Mouse (Mus musculus) myocyte (in vitro differentiated cells): ENCODE measurements around the gene Zc3h7b. TPM values are rescaled to one million over a fixed set of nuclear protein-coding genes. Genes with fewer than 3 reads are reported as not detected.

Experiments
- H3K27me3 ChIP-seq: one replicate; pipeline ENCODE4 v1.6.1; 2011; ENCODE audit not compliant: control insufficient read depth, insufficient read depth, insufficient read length
- H3K36me3 ChIP-seq: one replicate; pipeline ENCODE4 v1.6.1; 2011; ENCODE audit not compliant: control insufficient read depth, insufficient read depth
- H3K4me2 ChIP-seq: one replicate; pipeline ENCODE4 v1.6.1; 2011; ENCODE audit warnings: low read depth, control low read depth
- H3K4me3 ChIP-seq: one replicate; pipeline ENCODE4 v1.5.1; 2011; ENCODE audit warnings: mild to moderate bottlenecking, control low read depth, moderate library complexity
- H3K79me2 ChIP-seq: one replicate; pipeline ENCODE4 v1.6.1; 2011; ENCODE audit not compliant: control insufficient read depth, insufficient read depth
- H3ac ChIP-seq: one replicate; pipeline ENCODE4 v1.6.1; 2011; ENCODE audit not compliant: control insufficient read depth, insufficient read length
- CEBPB ChIP-seq: IDR thresholded peaks from 2 replicates; pipeline ENCODE4 v1.6.1; 2011; ENCODE audit warnings: mild to moderate bottlenecking, moderate library complexity; ENCODE audit not compliant: poor library complexity, insufficient read depth, severe bottlenecking
- E2F4 ChIP-seq: IDR thresholded peaks from one replicate; pipeline ENCODE4 v1.6.1; 2011; ENCODE audit warnings: mild to moderate bottlenecking, control low read depth, moderate library complexity; ENCODE audit not compliant: insufficient read depth
- MAX ChIP-seq: IDR thresholded peaks from one replicate; pipeline ENCODE4 v1.6.1; 2011; ENCODE audit warnings: low read depth, mild to moderate bottlenecking, control low read depth
- MYOD1 ChIP-seq, 3 experiments: IDR thresholded peaks; one replicate each; pipeline ENCODE4 v1.6.1; 2011; ENCODE audit warnings: control low read depth in 2 of 3, low read depth in 2 of 3, mild to moderate bottlenecking in 2 of 3, moderate library complexity in 1 of 3; ENCODE audit not compliant: insufficient read length in 2 of 3, control insufficient read depth in 1 of 3
- MYOG ChIP-seq, 3 experiments: IDR thresholded peaks; one replicate each; pipeline ENCODE4 v1.6.1; 2011; ENCODE audit warnings: control low read depth in 2 of 3, low read depth in 2 of 3, mild to moderate bottlenecking in 2 of 3; ENCODE audit not compliant: insufficient read length in 2 of 3, control insufficient read depth in 1 of 3, insufficient read depth in 1 of 3
- POLR2A ChIP-seq: IDR thresholded peaks from one replicate; pipeline ENCODE4 v1.6.1; 2011; ENCODE audit warnings: low read depth, mild to moderate bottlenecking, control low read depth, moderate library complexity; ENCODE audit not compliant: insufficient read length
- POLR2AphosphoS2 ChIP-seq: IDR thresholded peaks from one replicate; pipeline ENCODE4 v1.6.1; 2011; ENCODE audit warnings: low read depth, control low read depth; ENCODE audit not compliant: insufficient read length
- REST ChIP-seq: IDR thresholded peaks from one replicate; pipeline ENCODE4 v1.6.1; 2011; ENCODE audit warnings: mild to moderate bottlenecking, control low read depth, moderate library complexity; ENCODE audit not compliant: insufficient read depth, insufficient read length
- SRF ChIP-seq: IDR thresholded peaks from one replicate; pipeline ENCODE4 v1.6.1; 2011; ENCODE audit warnings: low read depth; ENCODE audit not compliant: control insufficient read depth, insufficient read length
- TCF12 ChIP-seq: IDR thresholded peaks from one replicate; pipeline ENCODE4 v1.6.1; 2011; ENCODE audit warnings: mild to moderate bottlenecking, control low read depth; ENCODE audit not compliant: poor library complexity, insufficient read depth, severe bottlenecking
- TCF3 ChIP-seq: IDR thresholded peaks from one replicate; pipeline ENCODE4 v1.6.1; 2011; ENCODE audit warnings: low read depth, control low read depth; ENCODE audit not compliant: insufficient read length
- USF1 ChIP-seq: IDR thresholded peaks from one replicate; pipeline ENCODE4 v1.6.1; 2011; ENCODE audit warnings: low read depth, mild to moderate bottlenecking, control low read depth, moderate library complexity
- polyA plus RNA-seq: library from polyadenylated mRNA; unstranded; fragments of >200 nt; fragmentation: generic; extraction: Trizol; gene quantifications from one replicate; pipeline ENCODE4 v1.2.1, GENCODE M21; 2012; ENCODE audit warnings: missing spikeins

Zc3h7b gene
- polyA plus RNA-seq, 1 experiment, result 45.9 TPM

GRCm38 (mm10) chr15:81834171-81834841 is 89.4 kb downstream of the Zc3h7b start:
- no peak for TF ChIP-seq TCF12
- no peak for TF ChIP-seq POLR2A
- no peak for TF ChIP-seq CEBPB
- no peak for TF ChIP-seq SRF
- no peak for TF ChIP-seq MAX
- TF ChIP-seq REST, result no peak
- no peak for TF ChIP-seq MYOD1 (IDR thresholded peaks at IDR 0.05; ENCODE audit: control insufficient read depth in 1 of 3, insufficient read length in 2 of 3, low read depth in 2 of 3)

GRCm38 (mm10) chr15:81835007-81835880 is 90.4 kb downstream of the Zc3h7b start:
- Histone ChIP-seq H3K27me3 (no peaks in the 10 kb centered on the region), H3ac (no peak overlapping the region), H3K4me2 (no peak overlapping the region), H3K4me3 (no peak overlapping the region), H3K79me2 (no peaks in the 10 kb centered on the region), H3K36me3 (no peaks in the 10 kb centered on the region)
- TF ChIP-seq CEBPB, result no peak

More at GRCm38 (mm10) chr15:81834171-81834841, 89.4 kb downstream of the Zc3h7b start:
- H3K27me3 ChIP-seq, result no peaks in the 10 kb centered on the region
- no peak overlapping the region for H3ac ChIP-seq
- H3K36me3 ChIP-seq, result no peaks in the 10 kb centered on the region
- H3K79me2 ChIP-seq, result no peaks in the 10 kb centered on the region
- H3K4me2 ChIP-seq, result no peak overlapping the region
- no peak overlapping the region for H3K4me3 ChIP-seq

- Histone ChIP-seq H3K36me3 (no peaks in the 10 kb centered on the region), H3K4me2 (no peak overlapping the region), H3ac (no peak overlapping the region), H3K79me2 (no peaks in the 10 kb centered on the region), H3K4me3 (no peak overlapping the region), H3K27me3 (no peaks in the 10 kb centered on the region)
- TF ChIP-seq TCF3, result no peak
- no peak for TF ChIP-seq USF1
- TF ChIP-seq MYOG (IDR thresholded peaks at IDR 0.05; ENCODE audit: control insufficient read depth in 1 of 3, insufficient read depth in 1 of 3, insufficient read length in 2 of 3, low read depth in 2 of 3), result no peak
- TF ChIP-seq POLR2A, result no peak
- TF ChIP-seq POLR2AphosphoS2, result no peak
- no peak for TF ChIP-seq REST
- TF ChIP-seq E2F4, result no peak
- no peak for TF ChIP-seq MAX
- TF ChIP-seq TCF12, result no peak
- no peak for TF ChIP-seq MYOD1 (IDR thresholded peaks at IDR 0.05; ENCODE audit: control insufficient read depth in 1 of 3, insufficient read length in 2 of 3, low read depth in 2 of 3)
These were observed 91.4 kb downstream of the Zc3h7b start for GRCm38 (mm10) chr15:81836124-81836821.

GRCm38 (mm10) chr15:81836966-81837920 is 92.4 kb downstream of the Zc3h7b start:
- H3K79me2 ChIP-seq, result no peaks in the 10 kb centered on the region
- TF ChIP-seq CEBPB (no peak), SRF (no peak), USF1 (no peak), REST (no peak)
- no peak overlapping the region for H3ac ChIP-seq
- no peaks in the 10 kb centered on the region for H3K27me3 ChIP-seq
- no peak overlapping the region for H3K4me2 ChIP-seq
- no peaks in the 10 kb centered on the region for H3K36me3 ChIP-seq
- no peak overlapping the region for H3K4me3 ChIP-seq
